In the genomic region with DNA sequence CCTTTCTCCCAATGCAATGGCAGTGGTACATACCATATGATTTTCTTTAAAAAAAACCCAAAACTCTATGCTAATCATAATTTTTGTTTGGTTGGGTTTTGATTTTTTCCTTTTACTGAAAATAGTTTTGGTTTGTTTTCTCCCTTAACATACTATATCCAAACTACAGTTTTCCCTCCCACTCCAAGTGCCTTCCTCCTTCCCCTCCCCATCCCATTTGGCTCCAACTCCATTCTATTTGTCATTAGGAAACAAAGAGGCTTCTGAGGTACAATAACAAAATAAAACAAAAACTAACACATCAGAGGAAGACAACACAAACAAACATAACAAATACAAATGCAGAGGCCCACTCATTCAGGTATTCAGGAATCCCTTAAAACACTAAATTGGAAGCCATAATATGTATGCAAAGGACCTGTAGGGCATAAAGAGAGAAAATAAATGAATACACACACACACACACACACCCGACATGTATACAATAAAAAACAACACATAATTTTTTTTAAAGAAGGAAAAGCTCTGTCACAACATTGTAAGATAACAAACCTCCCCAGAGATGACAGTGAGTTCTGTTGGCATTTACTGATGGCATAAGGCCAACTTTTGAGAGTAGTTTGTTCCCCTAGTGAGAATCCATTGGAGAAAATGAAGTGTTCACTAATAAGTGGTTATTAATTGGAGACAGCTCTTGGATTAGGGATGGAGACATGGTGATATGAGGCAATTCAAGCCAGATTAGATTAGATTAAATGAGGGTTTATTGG, we compare ENCODE assay signal across 25 mouse cellular contexts.
DNase-seq lines count a peak whose midpoint lies in the region; ATAC-seq and TF ChIP-seq lines count a peak whose summit lies in the region.
"Had no signal": no experiment of that assay in that cellular context is flagged by ENCODE, and none has a peak within 500 bp of the region (broad histone marks: within the 10 kb centered on the region; RNA-seq: fewer than 3 reads in every experiment).

No protein-coding gene starts in this region.

- no peak for ATAC-seq in forebrain, embryonic 14.5 days
- no peak for ATAC-seq in forebrain, embryonic 16.5 days
- ATAC-seq in lung, embryonic 14.5 days (ENCODE audit: insufficient read depth), result peak; percentile 91
- no peak for ATAC-seq in lung, postnatal 0 days
- peak; percentile 86 for ATAC-seq in lung, embryonic 16.5 days (ENCODE audit: low read depth)
- ATAC-seq: CD4-positive, CD25-positive, alpha-beta regulatory T cell, adult 4 months; forebrain, embryonic 15.5 days had no signal

- H3K9ac ChIP-seq in forebrain, embryonic 14.5 days (ENCODE audit: low read length), result no peak overlapping the region
- H3K9ac ChIP-seq in forebrain, embryonic 16.5 days (replicated peaks; ENCODE audit: low read depth, low read length), result no peak overlapping the region
- no peak overlapping the region for H3K9ac ChIP-seq in lung, embryonic 14.5 days
- no peak overlapping the region for H3K9ac ChIP-seq in lung, postnatal 0 days (replicated peaks; ENCODE audit: low read depth)
- no peak overlapping the region for H3K9ac ChIP-seq in lung, embryonic 16.5 days (ENCODE audit: low read length)
- H3K9ac ChIP-seq: embryonic facial prominence, embryonic 13.5 days; embryonic facial prominence, embryonic 15.5 days; forebrain, embryonic 12.5 days; forebrain, embryonic 15.5 days had no signal

- no peaks in the 10 kb centered on the region for H3K27me3 ChIP-seq in forebrain, embryonic 14.5 days (replicated peaks; ENCODE audit: control insufficient read depth, insufficient read depth, low read length)
- no peaks in the 10 kb centered on the region for H3K27me3 ChIP-seq in forebrain, embryonic 16.5 days (replicated peaks; ENCODE audit: control insufficient read depth, insufficient read depth, low read length)
- H3K27me3 ChIP-seq in lung, embryonic 14.5 days (ENCODE audit: insufficient read depth, low read length), result no peaks in the 10 kb centered on the region
- no peaks in the 10 kb centered on the region for H3K27me3 ChIP-seq in lung, postnatal 0 days (replicated peaks; ENCODE audit: insufficient read depth, low read length)
- H3K27me3 ChIP-seq in lung, embryonic 16.5 days (ENCODE audit: control insufficient read depth, insufficient read depth, low read depth, low read length), result no peaks in the 10 kb centered on the region
- H3K27me3 ChIP-seq: CH12.LX; embryonic facial prominence, embryonic 13.5 days; embryonic facial prominence, embryonic 15.5 days; forebrain, embryonic 12.5 days; forebrain, embryonic 15.5 days had no signal

- H3K27ac ChIP-seq in forebrain, embryonic 14.5 days (ENCODE audit: low read depth, low read length), result no peak overlapping the region
- H3K27ac ChIP-seq in forebrain, embryonic 16.5 days (ENCODE audit: low read length), result no peak overlapping the region
- H3K27ac ChIP-seq in lung, embryonic 14.5 days (ENCODE audit: low read depth), result no peak overlapping the region
- H3K27ac ChIP-seq in lung, postnatal 0 days (ENCODE audit: low read length), result no peak overlapping the region
- H3K27ac ChIP-seq in lung, embryonic 16.5 days (ENCODE audit: low read length), result no peak overlapping the region
- H3K27ac ChIP-seq: embryonic facial prominence, embryonic 13.5 days; embryonic facial prominence, embryonic 15.5 days; forebrain, embryonic 10.5 days; forebrain, embryonic 12.5 days; forebrain, embryonic 15.5 days had no signal

- H3K4me1 ChIP-seq in forebrain, embryonic 14.5 days (ENCODE audit: control insufficient read depth, insufficient read depth, low read length), result no peaks in the 10 kb centered on the region
- H3K4me1 ChIP-seq in forebrain, embryonic 16.5 days (replicated peaks; ENCODE audit: control insufficient read depth, insufficient read depth, low read length), result no peaks in the 10 kb centered on the region
- no peaks in the 10 kb centered on the region for H3K4me1 ChIP-seq in lung, embryonic 14.5 days (ENCODE audit: insufficient read depth)
- H3K4me1 ChIP-seq in lung, postnatal 0 days (ENCODE audit: insufficient read depth, low read depth, low read length), result no peaks in the 10 kb centered on the region
- no peaks in the 10 kb centered on the region for H3K4me1 ChIP-seq in lung, embryonic 16.5 days (replicated peaks; ENCODE audit: control insufficient read depth, insufficient read depth, low read length)
- H3K4me1 ChIP-seq: embryonic facial prominence, embryonic 13.5 days; embryonic facial prominence, embryonic 15.5 days; forebrain, embryonic 10.5 days; forebrain, embryonic 12.5 days; forebrain, embryonic 15.5 days had no signal

- TF ChIP-seq CTCF in lung, embryonic 14.5 days (IDR thresholded peaks at IDR 0.05; ENCODE audit: low read depth), result no peak
- TF ChIP-seq CTCF in lung, postnatal 0 days (IDR thresholded peaks at IDR 0.05), result no peak

- peak; percentile 5 for DNase-seq in forebrain, embryonic 14.5 days (ENCODE audit: low spot score)
- peak; percentile 82 for DNase-seq in lung, embryonic 14.5 days
- DNase-seq in lung, postnatal 0 days (ENCODE audit: low spot score), result no peak
- no peak for DNase-seq in lung, postnatal 36 days
- DNase-seq in embryo, embryonic 10.5 days (ENCODE audit: low spot score), result no peak
- DNase-seq: adrenal gland, adult 2 months; adrenal gland, postnatal 10 days; adrenal gland, postnatal 25 days; B cell, adult 2 months; cerebellum, adult 11-12 months; cerebellum, adult 2 months; cerebellum, adult 9-10 months; cerebellum, postnatal 25 days; embryo, embryonic 11 days had no signal

- no peak overlapping the region for H3K4me3 ChIP-seq in forebrain, embryonic 14.5 days (ENCODE audit: low read depth, low read length)
- no peak overlapping the region for H3K4me3 ChIP-seq in forebrain, embryonic 16.5 days (replicated peaks; ENCODE audit: low read length)
- H3K4me3 ChIP-seq in lung, embryonic 14.5 days (ENCODE audit: low read depth, low read length), result no peak overlapping the region
- H3K4me3 ChIP-seq in lung, postnatal 0 days (ENCODE audit: low read depth, low read length), result no peak overlapping the region
- no peak overlapping the region for H3K4me3 ChIP-seq in lung, embryonic 16.5 days (ENCODE audit: low read length)
- H3K4me3 ChIP-seq: embryonic facial prominence, embryonic 13.5 days; embryonic facial prominence, embryonic 15.5 days; erythroblast, embryonic 14.5 days; forebrain, embryonic 10.5 days; forebrain, embryonic 12.5 days; forebrain, embryonic 15.5 days had no signal

- no peak for TF ChIP-seq EP300 in lung, postnatal 0 days (IDR thresholded peaks at IDR 0.05)

- 74% methylated on average over 1 of the region's 1 CpGs for WGBS in forebrain, embryonic 14.5 days
- WGBS in forebrain, embryonic 16.5 days, result 89% methylated on average over 1 of the region's 1 CpGs
- WGBS in lung, embryonic 14.5 days, result 38% methylated on average over 1 of the region's 1 CpGs
- WGBS in lung, postnatal 0 days, result 46% methylated on average over 1 of the region's 1 CpGs
- WGBS in lung, embryonic 16.5 days, result 51% methylated on average over 1 of the region's 1 CpGs

- no peaks in the 10 kb centered on the region for H3K36me3 ChIP-seq in forebrain, embryonic 14.5 days (ENCODE audit: control insufficient read depth, insufficient read depth, low read length)
- no peaks in the 10 kb centered on the region for H3K36me3 ChIP-seq in forebrain, embryonic 16.5 days (ENCODE audit: control insufficient read depth, insufficient read depth)
- no peaks in the 10 kb centered on the region for H3K36me3 ChIP-seq in lung, embryonic 14.5 days (ENCODE audit: insufficient read depth)
- no peaks in the 10 kb centered on the region for H3K36me3 ChIP-seq in lung, postnatal 0 days (ENCODE audit: insufficient read depth, low read length)
- H3K36me3 ChIP-seq in lung, embryonic 16.5 days (ENCODE audit: control insufficient read depth, insufficient read depth, low read length), result no peaks in the 10 kb centered on the region
- H3K36me3 ChIP-seq: embryonic facial prominence, embryonic 13.5 days; embryonic facial prominence, embryonic 15.5 days; forebrain, embryonic 10.5 days; forebrain, embryonic 12.5 days; forebrain, embryonic 15.5 days; G1E had no signal

- H3K9me3 ChIP-seq in forebrain, embryonic 14.5 days (replicated peaks; ENCODE audit: control insufficient read depth, low read length), result no peaks in the 10 kb centered on the region
- H3K9me3 ChIP-seq in forebrain, embryonic 16.5 days (ENCODE audit: control insufficient read depth, low read length), result no peaks in the 10 kb centered on the region
- no peaks in the 10 kb centered on the region for H3K9me3 ChIP-seq in lung, embryonic 14.5 days (ENCODE audit: low read depth, low read length)
- H3K9me3 ChIP-seq in lung, postnatal 0 days (ENCODE audit: low read length), result no peaks in the 10 kb centered on the region
- no peaks in the 10 kb centered on the region for H3K9me3 ChIP-seq in lung, embryonic 16.5 days (ENCODE audit: control insufficient read depth, low read length)
- H3K9me3 ChIP-seq: embryonic facial prominence, embryonic 13.5 days; embryonic facial prominence, embryonic 15.5 days; forebrain, embryonic 10.5 days; forebrain, embryonic 12.5 days; forebrain, embryonic 15.5 days; G1E had no signal

- H3K4me2 ChIP-seq in forebrain, embryonic 14.5 days (ENCODE audit: low read length), result no peak overlapping the region
- no peak overlapping the region for H3K4me2 ChIP-seq in forebrain, embryonic 16.5 days (ENCODE audit: low read length)
- no peak overlapping the region for H3K4me2 ChIP-seq in lung, embryonic 14.5 days
- H3K4me2 ChIP-seq in lung, postnatal 0 days (replicated peaks; ENCODE audit: low read depth, low read length), result no peak overlapping the region
- no peak overlapping the region for H3K4me2 ChIP-seq in lung, embryonic 16.5 days (ENCODE audit: low read depth, low read length)
- H3K4me2 ChIP-seq: embryonic facial prominence, embryonic 13.5 days; embryonic facial prominence, embryonic 15.5 days; forebrain, embryonic 12.5 days; forebrain, embryonic 15.5 days had no signal

Comparison
In these comparisons a context has a peak if more than half of its experiments do, and no peak if none do; other contexts are left out.
1. ATAC-seq: peak in lung, embryonic 14.5 days (single experiment) and lung, embryonic 16.5 days (single experiment); none in forebrain, embryonic 14.5 days (single experiment), forebrain, embryonic 16.5 days (single experiment) and lung, postnatal 0 days (single experiment).
2. DNase-seq: peak in forebrain, embryonic 14.5 days (single experiment) and lung, embryonic 14.5 days (single experiment); none in lung, postnatal 0 days (single experiment), lung, postnatal 36 days (single experiment) and embryo, embryonic 10.5 days (single experiment).